Mouse (Mus musculus): Measurements from ENCODE around the gene Auts2. TPM values are rescaled to one million over a fixed set of nuclear protein-coding genes. Genes with fewer than 3 reads are reported as not detected.

Auts2 gene
- polyA plus RNA-seq, 1 experiment = not detected

- TF ChIP-seq GATA1 (IDR thresholded peaks at IDR 0.05; ENCODE audit: low read length) = no peak
These were observed 151.0 kb downstream of the Auts2 start for GRCm38 (mm10) chr5:132391831-132392763.

- TF ChIP-seq GATA1 (IDR thresholded peaks at IDR 0.05; ENCODE audit: low read length) = no peak
These were observed 154.4 kb downstream of the Auts2 start for GRCm38 (mm10) chr5:132388746-132389145.

- TF ChIP-seq GATA1 (IDR thresholded peaks at IDR 0.05; ENCODE audit: low read length) = no peak
These were observed 157.8 kb downstream of the Auts2 start for GRCm38 (mm10) chr5:132385244-132385855.

- TF ChIP-seq GATA1 (IDR thresholded peaks at IDR 0.05; ENCODE audit: low read length) = no peak
These were observed 162.9 kb downstream of the Auts2 start for GRCm38 (mm10) chr5:132380261-132380660.

GRCm38 (mm10) chr5:132378977-132379376 is 164.2 kb downstream of the Auts2 start:
- no peak for TF ChIP-seq GATA1 (IDR thresholded peaks at IDR 0.05; ENCODE audit: low read length)

- TF ChIP-seq GATA1 (IDR thresholded peaks at IDR 0.05; ENCODE audit: low read length) = no peak
These were observed 168.0 kb downstream of the Auts2 start for GRCm38 (mm10) chr5:132375130-132375529.

GRCm38 (mm10) chr5:132373471-132374075 is 169.6 kb downstream of the Auts2 start:
- TF ChIP-seq GATA1 (IDR thresholded peaks at IDR 0.05; ENCODE audit: low read length) = no peak

- no peak for TF ChIP-seq GATA1 (IDR thresholded peaks at IDR 0.05; ENCODE audit: low read length)
These were observed 170.5 kb downstream of the Auts2 start for GRCm38 (mm10) chr5:132372605-132373004.

GRCm38 (mm10) chr5:132368678-132369088 is 174.5 kb downstream of the Auts2 start:
- no peak for TF ChIP-seq GATA1 (IDR thresholded peaks at IDR 0.05; ENCODE audit: low read length)

- TF ChIP-seq GATA1 (IDR thresholded peaks at IDR 0.05; ENCODE audit: low read length) = no peak
These were observed 181.9 kb downstream of the Auts2 start for GRCm38 (mm10) chr5:132361276-132361675.

GRCm38 (mm10) chr5:132357726-132358125 is 185.4 kb downstream of the Auts2 start:
- no peak for TF ChIP-seq GATA1 (IDR thresholded peaks at IDR 0.05; ENCODE audit: low read length)

- TF ChIP-seq GATA1 (IDR thresholded peaks at IDR 0.05; ENCODE audit: low read length) = no peak
These were observed 187.2 kb downstream of the Auts2 start for GRCm38 (mm10) chr5:132355935-132356334.

GRCm38 (mm10) chr5:132352437-132352836 is 190.7 kb downstream of the Auts2 start:
- no peak for TF ChIP-seq GATA1 (IDR thresholded peaks at IDR 0.05; ENCODE audit: low read length)

GRCm38 (mm10) chr5:132351139-132351538 is 192.0 kb downstream of the Auts2 start:
- no peak for TF ChIP-seq GATA1 (IDR thresholded peaks at IDR 0.05; ENCODE audit: low read length)

- TF ChIP-seq GATA1 (IDR thresholded peaks at IDR 0.05; ENCODE audit: low read length) = no peak
These were observed 201.8 kb downstream of the Auts2 start for GRCm38 (mm10) chr5:132341315-132341714.

- TF ChIP-seq GATA1 (IDR thresholded peaks at IDR 0.05; ENCODE audit: low read length) = no peak
These were observed 205.5 kb downstream of the Auts2 start for GRCm38 (mm10) chr5:132337677-132338076.
